Mouse (Mus musculus) G1E (cell line): Measurements from ENCODE around the gene Btbd18. TPM values are rescaled to one million over a fixed set of nuclear protein-coding genes. Genes with fewer than 3 reads are reported as not detected.

Experiments used
- ATAC-seq: 2 replicates; pipeline ENCODE4 v1.8.0; 2016; ENCODE audit warnings: mild to moderate bottlenecking; ENCODE audit not compliant: insufficient number of reproducible peaks, poor library complexity, low FRiP score, severe bottlenecking; ENCODE audit errors: extremely low read depth
- DNase-seq: peaks from one replicate; pipeline ENCODE4 v3.0.0; 2012; ENCODE audit warnings: low spot score
- H3K27me3 ChIP-seq: 2 replicates; pipeline ENCODE4 v1.6.1; 2012; ENCODE audit warnings: mild to moderate bottlenecking, low read length, inconsistent platforms; ENCODE audit not compliant: insufficient read depth
- H3K36me3 ChIP-seq: replicated peaks from 2 replicates; pipeline ENCODE3; 2012; ENCODE audit warnings: mild to moderate bottlenecking, inconsistent platforms
- H3K4me1 ChIP-seq: 2 replicates; pipeline ENCODE4 v1.6.1; 2012; ENCODE audit warnings: low read depth, low read length, inconsistent platforms, mixed read lengths; ENCODE audit not compliant: insufficient read depth
- H3K4me3 ChIP-seq: 2 replicates; pipeline ENCODE4 v1.5.1; 2012; ENCODE audit warnings: low read depth, mild to moderate bottlenecking, inconsistent platforms, low read length, moderate library complexity, mixed read lengths
- H3K9me3 ChIP-seq: replicated peaks from 2 replicates; pipeline ENCODE4 v1.6.1; 2012; ENCODE audit warnings: inconsistent platforms
- CTCF ChIP-seq: IDR thresholded peaks from 2 replicates; pipeline ENCODE4 v1.5.1; 2012; ENCODE audit warnings: low read depth, low read length, inconsistent platforms, mixed read lengths
- GATA1 ChIP-seq: IDR thresholded peaks from 2 replicates; pipeline ENCODE4 v1.6.1; 2012; ENCODE audit warnings: borderline replicate concordance, low read length, inconsistent platforms, mixed read lengths
- GATA2 ChIP-seq: IDR thresholded peaks from 2 replicates; pipeline ENCODE4 v1.6.1; 2012; ENCODE audit warnings: low read depth, low read length, inconsistent platforms, borderline replicate concordance
- POLR2AphosphoS5 ChIP-seq: IDR thresholded peaks from 2 replicates; pipeline ENCODE4 v1.6.1; 2012; ENCODE audit warnings: low read depth, low read length, inconsistent platforms; ENCODE audit not compliant: insufficient replicate concordance
- TAL1 ChIP-seq: conservative IDR thresholded peaks from 2 replicates; pipeline ENCODE4 v1.6.1; 2012; ENCODE audit warnings: low read depth, low read length, inconsistent platforms, mixed read lengths
- polyA plus RNA-seq: library from polyadenylated mRNA; stranded (reverse); fragments of >175 nt; gene quantifications from 2 replicates; pipeline ENCODE4 v1.2.3, GENCODE M21; 2012
- total RNA-seq, 2 experiments: library from RNA; stranded (forward) in 1 of 2; stranded (reverse) in 1 of 2; fragments of 200-1000 nt in 1 of 2; fragments of >200 nt in 1 of 2; fragmentation: Nextera tagmentation in 1 of 2; gene quantifications; 2 replicates each; pipeline ENCODE4 v1.2.3; 2014 to 2017

Btbd18 gene
- total and polyA plus RNA-seq, 3 experiments, result 0.16 TPM; not detected in 2

DNA sequence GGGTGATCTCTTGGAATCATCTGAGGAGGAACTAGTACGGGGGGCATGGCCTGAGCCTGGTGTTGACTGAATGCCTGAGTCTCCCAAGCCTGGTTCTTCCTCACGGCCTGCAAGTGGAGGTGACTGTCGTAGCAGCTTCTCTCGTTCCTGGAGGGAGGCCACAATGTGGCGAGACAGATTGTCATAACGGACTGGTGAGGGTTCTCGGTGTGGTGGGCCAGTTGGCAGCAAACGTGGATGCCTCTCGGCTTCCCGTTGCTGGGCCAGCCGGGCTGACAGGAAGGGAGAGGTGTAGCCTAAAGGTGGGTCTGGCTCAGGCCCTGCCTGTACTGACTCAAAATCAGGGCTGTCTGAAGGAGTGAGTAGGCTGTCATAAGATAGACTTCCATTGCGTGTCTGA is 31.2 kb downstream of the Btbd18 start:
- Histone ChIP-seq H3K4me1 (peaks cover 6% of the 10 kb centered on the region), H3K4me3 (0 out of 2 replicates have a peak overlapping the region, but pooled peaks have one; percentile 6), H3K27me3 (no peaks in the 10 kb centered on the region), H3K9me3 (no peaks in the 10 kb centered on the region), H3K36me3 (peaks cover 91% of the 10 kb centered on the region)
- TF ChIP-seq TAL1, result no peak
- no peak for TF ChIP-seq CTCF
- TF ChIP-seq POLR2AphosphoS5, result no peak
- TF ChIP-seq GATA2, result no peak
- ATAC-seq, result no peak
- DNase-seq, result no peak

DNA sequence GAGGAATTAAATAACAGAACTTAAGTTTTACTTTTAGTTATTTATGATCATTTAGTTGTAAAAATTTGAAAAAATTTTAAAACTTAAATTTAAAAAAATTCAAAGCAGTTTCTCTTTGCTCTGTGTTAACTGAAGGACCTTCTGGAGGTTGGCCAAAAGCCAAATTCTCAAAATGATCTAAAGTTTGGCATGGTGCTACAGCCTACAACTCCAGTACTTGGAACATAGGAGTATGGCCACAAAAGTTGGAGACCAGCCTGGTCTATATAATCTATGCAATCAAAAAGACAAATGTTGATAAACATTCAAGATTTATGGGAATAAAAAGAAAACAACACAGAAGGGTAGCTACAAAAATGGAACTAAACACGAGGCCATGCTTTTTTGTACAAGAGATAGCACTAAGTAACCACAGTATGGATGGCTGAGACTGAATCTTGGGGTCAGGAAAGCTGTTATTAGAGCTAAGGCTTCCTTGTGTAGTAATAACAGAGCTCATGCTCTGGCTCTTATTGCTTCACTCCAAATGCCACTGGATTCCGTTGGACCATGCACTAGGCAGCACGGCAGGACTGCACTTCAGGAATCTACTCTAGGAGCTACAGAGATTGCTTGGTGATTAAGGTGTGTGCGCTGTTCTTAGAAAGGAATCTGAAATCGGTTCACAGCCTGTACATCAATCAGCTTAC is 36.3 kb downstream of the Btbd18 start:
- Histone ChIP-seq H3K27me3 (no peaks in the 10 kb centered on the region), H3K36me3 (peaks cover 83% of the 10 kb centered on the region), H3K4me3 (no peak overlapping the region), H3K4me1 (no peaks in the 10 kb centered on the region), H3K9me3 (no peaks in the 10 kb centered on the region)
- DNase-seq (no peak), ATAC-seq (no peak)
- no peak for TF ChIP-seq GATA1
- TF ChIP-seq POLR2AphosphoS5, result no peak
- TF ChIP-seq GATA2, result no peak
- TF ChIP-seq CTCF, result no peak
- TF ChIP-seq TAL1, result no peak

DNA sequence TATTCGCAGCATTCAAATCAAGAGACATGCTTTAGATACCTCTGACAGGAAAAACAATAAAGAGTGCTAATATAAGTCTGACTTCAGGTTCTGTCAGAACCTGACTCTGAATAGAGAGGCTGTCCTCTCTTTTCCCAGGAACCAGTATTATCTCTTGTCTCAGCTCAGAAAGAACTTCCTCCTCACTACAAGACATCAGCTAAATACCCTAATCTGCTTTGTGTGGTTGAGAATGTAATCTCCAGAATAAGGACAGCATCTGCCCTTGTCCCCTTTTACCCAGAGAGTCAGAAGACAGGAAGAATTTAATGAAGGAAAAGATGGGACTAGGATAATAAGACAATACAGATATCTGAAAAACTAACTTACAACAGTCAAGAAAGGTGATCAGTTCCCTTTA is 44.6 kb downstream of the Btbd18 start:
- peaks cover 86% of the 10 kb centered on the region for H3K36me3 ChIP-seq
- no peak for DNase-seq

DNA sequence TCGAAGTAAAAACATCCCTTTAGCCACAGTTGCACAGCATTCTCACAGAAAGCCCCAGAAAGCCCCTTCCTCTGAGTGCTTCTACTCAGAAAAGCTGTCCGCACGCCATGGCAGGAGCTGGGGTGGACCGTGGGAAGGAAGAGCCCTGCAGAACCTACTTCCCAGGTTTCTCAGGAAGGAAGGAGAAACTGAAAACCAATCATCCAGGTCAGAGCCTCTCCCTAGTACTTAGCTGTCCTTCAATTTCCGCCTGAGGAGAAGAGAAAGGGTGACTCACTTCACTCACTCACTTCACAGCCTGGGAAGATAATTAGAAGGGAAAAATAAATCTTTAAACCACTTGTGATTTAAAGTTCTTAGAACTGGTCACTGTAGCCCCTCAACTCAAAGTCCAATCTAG is 45.5 kb downstream of the Btbd18 start:
- ATAC-seq, result no peak
- no peak for TF ChIP-seq TAL1
- no peak for DNase-seq

More for the DNA sequence above, 44.6 kb downstream of the Btbd18 start:
- Histone ChIP-seq H3K4me1 (peaks cover 16% of the 10 kb centered on the region), H3K9me3 (no peaks in the 10 kb centered on the region), H3K27me3 (no peaks in the 10 kb centered on the region), H3K4me3 (no peak overlapping the region)
- TF ChIP-seq POLR2AphosphoS5 (no peak), GATA1 (no peak), GATA2 (no peak), TAL1 (no peak), CTCF (no peak)
- ATAC-seq, result peak; percentile 62

DNA sequence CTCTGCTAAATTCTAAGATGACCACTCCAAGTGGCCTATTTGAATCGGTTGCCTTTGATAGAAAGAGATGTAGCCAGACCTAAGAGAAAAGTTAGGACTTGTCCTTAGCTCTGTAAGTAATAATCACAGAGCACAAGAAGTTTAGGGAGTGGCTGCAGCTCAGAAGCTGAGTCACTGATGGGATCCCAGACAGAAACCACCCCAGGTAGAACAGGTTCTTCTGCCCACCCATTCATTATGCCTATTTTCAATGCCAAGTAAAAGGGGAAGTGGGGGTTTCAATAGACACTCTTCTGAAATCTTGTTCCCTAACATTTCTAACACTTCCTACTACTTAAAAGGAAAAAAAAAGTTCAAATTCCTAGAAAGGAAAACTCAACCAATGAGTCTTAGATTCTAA is 46.4 kb downstream of the Btbd18 start:
- TF ChIP-seq CTCF, result no peak
- no peak for TF ChIP-seq GATA2
- no peak for TF ChIP-seq GATA1
- peaks cover 19% of the 10 kb centered on the region for H3K4me1 ChIP-seq
- no peaks in the 10 kb centered on the region for H3K9me3 ChIP-seq
- no peak overlapping the region for H3K4me3 ChIP-seq
- peaks cover 89% of the 10 kb centered on the region for H3K36me3 ChIP-seq
- DNase-seq (no peak), ATAC-seq (no peak)
- no peaks in the 10 kb centered on the region for H3K27me3 ChIP-seq

More for the DNA sequence above, 45.5 kb downstream of the Btbd18 start:
- Histone ChIP-seq H3K27me3 (no peaks in the 10 kb centered on the region), H3K4me1 (peaks cover 16% of the 10 kb centered on the region), H3K4me3 (no peak overlapping the region), H3K36me3 (peaks cover 87% of the 10 kb centered on the region), H3K9me3 (no peaks in the 10 kb centered on the region)

DNA sequence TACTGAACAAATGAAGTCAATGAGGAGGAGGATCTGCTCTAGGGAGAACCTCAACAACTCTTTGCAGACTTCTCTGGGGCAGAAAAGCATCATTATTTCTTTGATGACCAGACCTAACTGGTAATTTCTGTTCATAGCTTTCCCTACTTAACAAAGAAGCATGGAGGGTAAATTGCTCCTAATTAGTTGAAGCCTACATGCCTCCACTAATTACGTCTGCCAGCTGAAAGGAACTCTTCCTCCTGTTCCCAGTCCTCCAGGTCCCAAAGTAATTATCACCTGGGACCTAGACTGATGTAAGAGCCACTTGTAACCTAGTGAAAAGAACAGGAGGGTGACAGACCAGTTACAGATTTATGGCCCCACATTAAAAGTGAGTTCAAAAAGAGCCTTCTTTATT is 48.6 kb downstream of the Btbd18 start:
- peaks cover 85% of the 10 kb centered on the region for H3K36me3 ChIP-seq
- H3K4me1 ChIP-seq, result peaks cover 23% of the 10 kb centered on the region
- no peak overlapping the region for H3K4me3 ChIP-seq
- ATAC-seq (no peak), DNase-seq (no peak)
- no peaks in the 10 kb centered on the region for H3K27me3 ChIP-seq
- TF ChIP-seq CTCF (no peak), POLR2AphosphoS5 (no peak), GATA1 (no peak), TAL1 (no peak), GATA2 (no peak)
- no peaks in the 10 kb centered on the region for H3K9me3 ChIP-seq

DNA sequence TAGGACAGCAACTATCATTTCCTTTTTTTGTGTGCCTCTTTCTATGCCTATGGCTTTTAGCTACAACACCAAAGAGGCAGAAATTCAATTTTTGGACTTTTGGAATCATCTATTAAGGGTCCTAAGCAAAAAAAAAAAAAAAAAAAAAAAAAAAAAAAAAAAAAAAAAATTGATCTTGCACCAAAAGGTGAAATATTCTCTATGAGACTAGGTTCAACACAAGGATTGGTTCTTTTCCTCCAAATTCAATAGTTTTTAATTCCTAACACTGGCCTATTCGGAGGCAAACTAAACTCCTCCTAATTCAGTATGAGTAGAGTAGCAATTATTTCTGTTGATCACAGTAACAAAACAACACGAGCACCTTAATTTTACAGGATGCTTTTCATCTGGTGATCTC is 53.0 kb downstream of the Btbd18 start:
- H3K9me3 ChIP-seq, result no peaks in the 10 kb centered on the region
- H3K4me3 ChIP-seq, result no peak overlapping the region
- DNase-seq (no peak), ATAC-seq (no peak)
- TF ChIP-seq POLR2AphosphoS5, result no peak
- TF ChIP-seq GATA2, result no peak
- TF ChIP-seq GATA1, result no peak
- no peak for TF ChIP-seq TAL1
- no peak for TF ChIP-seq CTCF
- peaks cover 51% of the 10 kb centered on the region for H3K36me3 ChIP-seq
- peaks cover 29% of the 10 kb centered on the region for H3K4me1 ChIP-seq
- no peaks in the 10 kb centered on the region for H3K27me3 ChIP-seq
